Mouse (Mus musculus) small intestine, adult 2 months (tissue): ENCODE data around the gene Tuba1a. TPM values are rescaled to one million over a fixed set of nuclear protein-coding genes. Genes with fewer than 3 reads are reported as not detected.

ENCODE experiments used
- H3K27ac ChIP-seq: fragments of 200-500 bp; 2 replicates; pipeline ENCODE4 v1.5.1; 2012; ENCODE audit warnings: low read depth, low read length, control low read depth, inconsistent platforms; ENCODE audit not compliant: insufficient read depth
- H3K27me3 ChIP-seq: fragments of 200-500 bp; 2 replicates; pipeline ENCODE4 v1.6.1; 2012; ENCODE audit warnings: mild to moderate bottlenecking, moderate library complexity, low read length, inconsistent platforms; ENCODE audit not compliant: control insufficient read depth, insufficient read depth
- H3K36me3 ChIP-seq: fragments of 200-500 bp; 2 replicates; pipeline ENCODE4 v1.6.1; 2012; ENCODE audit warnings: mild to moderate bottlenecking, low read length, control low read depth, inconsistent platforms; ENCODE audit not compliant: control insufficient read depth, insufficient read depth
- H3K4me1 ChIP-seq: fragments of 200-500 bp; 2 replicates; pipeline ENCODE4 v1.6.1; 2012; ENCODE audit warnings: low read length, inconsistent platforms, mixed read lengths; ENCODE audit not compliant: control insufficient read depth, insufficient read depth, insufficient read length
- H3K4me3 ChIP-seq: fragments of 200-500 bp; 2 replicates; pipeline ENCODE4 v1.5.1; 2012; ENCODE audit warnings: low read depth, mild to moderate bottlenecking, control low read depth, inconsistent platforms, low read length, moderate library complexity
- CTCF ChIP-seq: fragments of 200-500 bp; IDR thresholded peaks from 2 replicates; pipeline ENCODE4 v1.5.1; 2012; ENCODE audit warnings: low read depth, mild to moderate bottlenecking, control low read depth, inconsistent platforms, low read length, moderate library complexity, mixed read lengths; ENCODE audit not compliant: insufficient replicate concordance, insufficient read length; ENCODE audit errors: extremely low read depth
- POLR2A ChIP-seq: fragments of 200-500 bp; IDR thresholded peaks from 2 replicates; pipeline ENCODE4 v1.6.1; 2012; ENCODE audit warnings: low read depth, mild to moderate bottlenecking, control low read depth, inconsistent platforms, low read length, moderate library complexity
- WGBS: fragments of 180-500 bp; shearing (Covaris S2); methylation state at CpG from one replicate; pipeline ENCODE4 v1.1.7; 2018; 5-methylcytosine and 5-hydroxymethylcytosine counted together
- polyA plus RNA-seq: library from polyadenylated mRNA; depleted of rRNA; stranded (reverse); fragments of >200 nt; gene quantifications from 2 replicates; pipeline ENCODE4 v1.2.3, GENCODE M21; 2012

Gene Tuba1a
- polyA plus RNA-seq, 1 experiment, result 99.6 TPM

DNA sequence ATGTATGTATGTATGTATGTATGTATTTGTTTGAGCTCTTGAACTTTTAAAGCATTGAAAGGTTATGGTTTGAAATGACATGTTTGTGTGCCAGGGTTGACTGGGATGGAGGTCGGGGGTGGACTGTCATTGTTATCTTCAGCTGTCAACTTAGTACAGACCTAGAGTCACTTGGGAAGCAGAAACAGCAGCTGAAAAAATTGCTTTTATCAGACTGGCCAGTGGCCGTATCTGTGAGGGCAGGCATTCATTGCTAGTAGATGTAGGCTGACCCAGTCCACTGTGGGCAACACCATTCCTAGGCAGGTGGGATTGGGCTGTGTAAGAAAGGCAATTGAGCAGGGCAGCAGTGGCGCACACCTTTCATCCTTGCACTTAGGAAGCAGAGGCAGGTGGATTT, 6.0 kb upstream of the Tuba1a start:
- TF ChIP-seq POLR2A (no peak), CTCF (no peak)
- WGBS, result 73% methylated on average over 3 of the region's 3 CpGs

DNA sequence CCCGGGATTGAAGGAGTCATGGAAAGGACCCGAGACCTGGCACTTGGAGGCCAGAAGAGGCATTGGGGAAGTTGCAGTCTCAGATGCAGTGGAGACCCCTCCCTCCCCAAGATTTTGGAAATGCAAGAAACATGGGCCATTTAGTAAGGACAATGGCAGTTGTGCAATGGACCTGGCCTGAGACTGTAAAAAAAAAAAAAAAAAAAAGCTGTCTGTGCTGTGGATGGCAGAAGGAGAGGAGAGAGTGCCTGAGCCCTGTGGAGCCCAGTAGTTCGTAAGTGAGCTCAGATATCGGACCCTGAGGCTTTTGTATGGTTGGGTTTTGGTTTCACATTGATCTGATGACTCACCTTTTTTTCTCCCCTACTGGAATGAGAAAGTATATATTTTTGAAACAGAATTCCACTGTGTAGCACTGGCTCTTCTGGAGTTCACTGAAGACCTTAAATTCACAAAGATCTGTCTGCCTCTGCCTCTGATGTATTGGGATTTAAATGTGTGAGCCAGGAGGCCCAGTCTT, 5.5 kb upstream of the Tuba1a start:
- WGBS, result 81% methylated on average over 4 of the region's 4 CpGs
- Histone ChIP-seq H3K27ac (no peak overlapping the region), H3K36me3 (no peaks in the 10 kb centered on the region), H3K27me3 (no peaks in the 10 kb centered on the region), H3K4me1 (no peaks in the 10 kb centered on the region), H3K4me3 (no peak overlapping the region)
- TF ChIP-seq CTCF, result no peak
- no peak for TF ChIP-seq POLR2A

More for the DNA sequence above, 6.0 kb upstream of the Tuba1a start:
- H3K27me3 ChIP-seq, result no peaks in the 10 kb centered on the region
- no peak overlapping the region for H3K4me3 ChIP-seq
- H3K36me3 ChIP-seq, result no peaks in the 10 kb centered on the region
- no peaks in the 10 kb centered on the region for H3K4me1 ChIP-seq
- H3K27ac ChIP-seq, result no peak overlapping the region

DNA sequence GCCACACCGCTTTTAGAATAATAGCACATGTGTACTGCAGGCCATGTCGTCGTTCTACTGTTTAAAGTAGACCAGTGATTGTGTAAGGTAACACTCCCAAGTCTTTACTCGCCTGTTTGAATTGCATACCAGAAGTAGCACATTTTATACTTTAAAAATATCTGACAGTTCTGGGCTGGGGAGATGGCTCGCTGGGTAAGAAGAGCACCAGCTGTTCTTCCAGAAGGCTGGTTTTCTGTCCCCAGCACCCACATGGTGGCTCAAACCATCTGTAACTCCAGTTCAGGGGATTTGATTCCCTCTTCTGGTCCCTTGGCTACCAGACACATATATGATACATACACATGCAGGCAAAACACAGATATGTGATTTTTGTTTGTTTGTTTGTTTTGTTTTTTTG, 4.0 kb upstream of the Tuba1a start:
- WGBS, result 83% methylated on average over 5 of the region's 5 CpGs
- H3K4me3 ChIP-seq, result no peak overlapping the region
- TF ChIP-seq CTCF (no peak), POLR2A (no peak)
- H3K36me3 ChIP-seq, result no peaks in the 10 kb centered on the region
- H3K27me3 ChIP-seq, result no peaks in the 10 kb centered on the region
- no peak overlapping the region for H3K27ac ChIP-seq
- no peaks in the 10 kb centered on the region for H3K4me1 ChIP-seq

DNA sequence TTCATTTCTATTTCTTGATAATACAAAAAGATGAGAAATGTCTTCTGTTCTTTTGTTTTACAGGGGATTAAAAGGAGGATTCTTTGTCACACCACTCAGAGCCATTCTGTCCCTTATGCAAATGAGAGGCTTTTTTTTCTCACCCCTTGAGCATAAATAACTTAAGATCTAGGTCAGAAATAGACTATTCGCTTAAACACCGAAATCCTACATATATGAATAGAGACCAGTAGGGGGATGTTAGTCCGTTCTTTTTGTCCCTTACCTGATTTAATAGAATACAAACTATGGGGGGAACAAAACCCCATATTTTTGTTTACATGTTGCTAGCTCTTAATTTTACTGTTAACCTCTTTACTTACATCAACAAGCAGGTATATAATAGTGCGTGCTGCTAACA, 2.5 kb upstream of the Tuba1a start:
- H3K27ac ChIP-seq, result no peak overlapping the region
- 90% methylated on average over 4 of the region's 4 CpGs for WGBS
- H3K36me3 ChIP-seq, result no peaks in the 10 kb centered on the region
- no peak overlapping the region for H3K4me3 ChIP-seq
- TF ChIP-seq CTCF (no peak), POLR2A (no peak)
- H3K4me1 ChIP-seq, result 0 out of 2 replicates have a peak, but pooled peaks cover 2% of the 10 kb centered on the region
- no peaks in the 10 kb centered on the region for H3K27me3 ChIP-seq

DNA sequence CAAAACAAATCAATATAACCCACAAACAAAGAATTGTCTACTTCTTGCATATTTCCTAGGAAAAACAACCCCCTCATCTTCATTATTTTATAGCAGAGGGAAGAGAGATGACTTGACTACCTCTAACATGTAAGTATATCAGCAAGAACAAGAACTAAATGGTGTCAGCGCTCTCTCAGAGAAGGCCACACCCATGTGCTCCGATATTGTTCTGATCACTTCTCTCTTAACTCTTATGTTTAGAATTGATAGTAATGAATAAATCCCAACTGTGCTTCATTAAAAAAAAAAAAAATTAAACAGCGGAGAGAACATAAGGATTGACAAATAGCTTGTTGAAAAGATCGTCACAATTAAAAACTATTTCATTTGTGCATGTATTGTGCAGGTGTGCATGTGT, 1.8 kb upstream of the Tuba1a start:
- Histone ChIP-seq H3K27ac (no peak overlapping the region), H3K36me3 (no peaks in the 10 kb centered on the region), H3K4me1 (0 out of 2 replicates have a peak, but pooled peaks cover 2% of the 10 kb centered on the region), H3K4me3 (no peak overlapping the region), H3K27me3 (no peaks in the 10 kb centered on the region)
- TF ChIP-seq CTCF (no peak), POLR2A (no peak)
- WGBS, result 76% methylated on average over 4 of the region's 4 CpGs

DNA sequence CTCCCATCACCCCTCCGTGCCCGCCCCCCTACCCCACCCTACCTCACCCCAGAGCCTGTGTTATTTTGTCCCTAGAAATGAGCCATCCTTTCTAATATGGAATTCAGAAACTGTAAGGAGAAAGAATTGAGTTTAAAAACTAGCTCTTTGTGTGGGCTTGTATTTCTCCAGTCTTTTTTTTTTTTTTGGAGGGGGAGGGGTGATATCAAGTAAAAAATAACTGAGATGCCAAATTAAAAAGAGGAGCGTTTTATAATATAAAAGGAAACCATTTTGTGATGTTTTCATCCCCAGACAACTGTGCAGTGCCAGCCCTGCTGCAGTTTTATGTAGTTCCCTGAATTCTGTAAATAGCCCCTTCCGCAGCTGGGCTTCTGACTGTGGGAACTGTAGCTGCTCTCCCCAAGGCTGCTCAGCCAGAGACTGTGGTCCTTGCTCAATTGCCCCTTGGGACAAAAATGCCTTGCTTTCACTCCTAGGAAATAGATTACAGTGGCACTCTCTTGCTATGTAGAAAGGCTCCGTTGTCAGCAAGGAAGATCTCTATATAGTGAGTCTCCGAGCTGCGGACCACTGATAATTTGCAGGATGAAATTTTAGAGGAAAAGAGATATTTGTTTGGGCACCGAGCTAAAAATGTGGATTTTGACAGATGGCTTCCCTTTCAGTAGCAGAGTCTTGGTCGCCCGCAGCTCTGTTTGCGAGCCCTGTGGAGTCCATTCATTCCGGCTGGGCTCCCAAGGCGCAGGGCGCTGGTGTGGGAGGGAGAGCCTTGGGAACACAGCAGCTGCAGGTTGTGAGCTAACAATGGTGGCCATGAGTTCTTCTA, 1.1 kb upstream of the Tuba1a start:
- TF ChIP-seq CTCF (no peak), POLR2A (no peak)
- 0 out of 2 replicates have a peak, but pooled peaks cover 2% of the 10 kb centered on the region for H3K4me1 ChIP-seq
- no peaks in the 10 kb centered on the region for H3K27me3 ChIP-seq
- H3K36me3 ChIP-seq, result no peaks in the 10 kb centered on the region
- 60% methylated on average over 14 of the region's 14 CpGs for WGBS
- H3K27ac ChIP-seq, result no peak overlapping the region
- no peak overlapping the region for H3K4me3 ChIP-seq

DNA sequence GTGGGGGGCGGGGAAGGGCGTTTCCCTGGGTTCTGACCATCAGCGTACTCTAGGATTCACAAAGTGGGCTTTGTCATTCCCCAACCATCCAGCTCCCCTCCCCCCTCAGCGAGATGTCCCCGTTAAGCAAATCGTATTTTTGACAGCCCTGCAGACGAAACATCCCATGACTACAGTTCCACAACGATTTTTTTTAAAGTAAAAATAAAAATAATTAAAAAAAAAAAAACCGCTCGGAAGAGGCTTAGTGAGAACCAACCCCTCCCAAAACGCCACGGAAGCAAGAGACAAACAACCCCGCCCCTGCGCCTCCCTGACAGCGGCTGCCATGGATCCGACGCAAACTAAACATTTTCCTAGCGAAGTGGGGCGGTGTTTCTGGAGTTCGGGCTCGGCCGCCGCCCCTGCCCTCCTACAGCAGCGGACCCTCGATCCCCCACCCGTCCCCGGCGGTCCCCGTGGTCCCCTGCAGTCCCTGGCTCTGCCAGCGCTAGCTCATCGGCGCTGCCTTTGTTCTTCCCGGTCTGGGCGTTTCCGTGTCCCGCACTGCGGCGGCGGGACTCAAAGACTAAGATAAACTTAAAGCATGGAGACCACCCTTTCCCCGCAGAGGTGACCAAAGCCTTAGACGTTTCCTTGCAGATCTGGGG, 627 bp downstream of the Tuba1a start:
- peak; percentile 50; the same call in 1 of the 2 replicates for TF ChIP-seq CTCF
- peak; percentile 11; the same call in 1 of the 2 replicates for TF ChIP-seq POLR2A
- Histone ChIP-seq H3K27me3 (no peaks in the 10 kb centered on the region), H3K4me1 (0 out of 2 replicates have a peak, but pooled peaks cover 2% of the 10 kb centered on the region), H3K27ac (peak overlapping the region; percentile 75), H3K4me3 (peak overlapping the region; percentile 66), H3K36me3 (no peaks in the 10 kb centered on the region)
- under 1% methylated on average over 41 of the region's 41 CpGs for WGBS
